Mouse (Mus musculus): Measurements from ENCODE around the gene Lingo2. TPM values are rescaled to one million over a fixed set of nuclear protein-coding genes. Genes with fewer than 3 reads are reported as not detected.

The Lingo2 gene
- polyA plus RNA-seq, 1 experiment from 2014 or later = 1.0 TPM

DNA sequence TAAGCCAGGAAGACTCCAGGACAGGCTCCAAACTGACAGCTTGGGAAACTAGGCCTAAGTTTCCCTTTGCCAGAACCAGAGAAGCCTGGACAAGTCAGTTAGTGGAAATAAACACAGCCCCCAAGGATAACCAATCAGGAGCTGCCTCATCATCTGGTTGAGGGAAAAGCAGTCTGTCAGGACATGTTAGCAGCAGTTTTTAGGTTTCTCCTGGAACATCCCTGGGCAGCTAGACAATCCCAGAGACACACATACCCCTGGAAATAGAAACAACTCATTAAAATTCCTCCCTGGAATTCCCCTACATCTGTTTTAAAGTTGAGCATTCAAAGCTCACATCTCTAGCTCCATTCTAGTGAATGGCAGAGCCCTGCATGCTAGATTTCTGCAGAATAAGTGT, 76.8 kb downstream of the Lingo2 start:
- ATAC-seq (replicated peaks; ENCODE audit: low FRiP score, low TSS enrichment, low read depth) (no peak), DNase-seq (ENCODE audit: low spot score) (no peak)
- H3K4me3 ChIP-seq (ENCODE audit: low read depth, low read length) = no peak overlapping the region
- H3K27me3 ChIP-seq (replicated peaks; ENCODE audit: control insufficient read depth, insufficient read depth, low read length) = no peaks in the 10 kb centered on the region
- no peaks in the 10 kb centered on the region for H3K9me3 ChIP-seq (ENCODE audit: control insufficient read depth, low read length)
- H3K4me1 ChIP-seq (replicated peaks; ENCODE audit: control insufficient read depth, insufficient read depth, low read length) = no peaks in the 10 kb centered on the region
- no peaks in the 10 kb centered on the region for H3K36me3 ChIP-seq (ENCODE audit: control insufficient read depth, insufficient read depth, low read length)
- H3K27ac ChIP-seq (ENCODE audit: low read depth) = no peak overlapping the region
- no peak overlapping the region for H3K4me2 ChIP-seq (ENCODE audit: low read length)
- H3K9ac ChIP-seq (ENCODE audit: low read length) = no peak overlapping the region

DNA sequence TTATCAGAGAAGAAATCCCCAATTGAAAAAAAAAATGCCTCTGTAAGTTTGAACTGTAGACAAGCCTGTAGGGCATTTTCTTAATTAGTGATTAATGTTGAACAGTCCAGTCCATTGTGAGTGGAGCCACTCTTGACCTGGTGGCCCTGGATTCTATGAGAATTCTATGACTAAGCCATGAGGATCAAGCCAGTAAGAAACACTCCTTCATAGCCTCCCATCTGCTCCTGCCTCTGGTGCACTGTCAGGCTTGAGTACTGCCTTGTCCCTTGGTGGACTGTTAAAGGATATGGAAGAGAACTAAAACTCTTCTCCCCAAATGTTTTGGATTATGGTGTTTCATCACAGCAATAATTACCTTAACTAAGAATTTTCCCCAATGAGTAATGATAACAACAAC, 126.6 kb downstream of the Lingo2 start:
- no peak overlapping the region for H3K9ac ChIP-seq (ENCODE audit: low read length)
- H3K4me3 ChIP-seq (ENCODE audit: low read depth, low read length) = no peak overlapping the region
- H3K27ac ChIP-seq (ENCODE audit: low read depth) = no peak overlapping the region
- ATAC-seq (replicated peaks; ENCODE audit: low FRiP score, low TSS enrichment, low read depth) = no peak
- H3K9me3 ChIP-seq (ENCODE audit: control insufficient read depth, low read length) = no peaks in the 10 kb centered on the region
- no peak for DNase-seq (ENCODE audit: low spot score)
- H3K27me3 ChIP-seq (replicated peaks; ENCODE audit: control insufficient read depth, insufficient read depth, low read length) = no peaks in the 10 kb centered on the region
- H3K4me1 ChIP-seq (replicated peaks; ENCODE audit: control insufficient read depth, insufficient read depth, low read length) = no peaks in the 10 kb centered on the region
- no peak overlapping the region for H3K4me2 ChIP-seq (ENCODE audit: low read length)
- no peaks in the 10 kb centered on the region for H3K36me3 ChIP-seq (ENCODE audit: control insufficient read depth, insufficient read depth, low read length)

DNA sequence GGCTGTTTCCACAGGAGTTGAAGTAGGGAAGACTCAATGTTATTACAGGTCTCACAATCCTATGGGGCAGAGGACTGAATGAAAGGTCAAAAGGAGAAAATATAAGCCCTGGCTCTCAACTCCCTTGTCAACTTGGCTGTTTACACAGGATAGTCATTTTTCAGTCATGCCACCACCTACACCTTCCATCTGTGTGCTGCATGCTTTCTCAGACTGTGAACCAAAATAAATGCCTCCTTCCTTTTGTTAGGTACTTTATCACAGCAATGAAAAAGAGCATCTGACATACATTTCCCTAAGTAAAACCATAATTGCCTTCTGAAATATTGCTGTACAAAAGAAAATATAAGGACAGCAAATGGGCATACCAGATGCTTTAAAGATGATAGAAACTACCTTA, 129.6 kb downstream of the Lingo2 start:
- Histone ChIP-seq H3K27ac (ENCODE audit: low read depth) (no peak overlapping the region), H3K4me2 (ENCODE audit: low read length) (no peak overlapping the region), H3K9ac (ENCODE audit: low read length) (no peak overlapping the region), H3K27me3 (replicated peaks; ENCODE audit: control insufficient read depth, insufficient read depth, low read length) (no peaks in the 10 kb centered on the region), H3K4me1 (replicated peaks; ENCODE audit: control insufficient read depth, insufficient read depth, low read length) (no peaks in the 10 kb centered on the region), H3K9me3 (ENCODE audit: control insufficient read depth, low read length) (no peaks in the 10 kb centered on the region), H3K4me3 (ENCODE audit: low read depth, low read length) (no peak overlapping the region), H3K36me3 (ENCODE audit: control insufficient read depth, insufficient read depth, low read length) (no peaks in the 10 kb centered on the region)
- no peak for ATAC-seq (replicated peaks; ENCODE audit: low FRiP score, low TSS enrichment, low read depth)
- no peak for DNase-seq (ENCODE audit: low spot score)

DNA sequence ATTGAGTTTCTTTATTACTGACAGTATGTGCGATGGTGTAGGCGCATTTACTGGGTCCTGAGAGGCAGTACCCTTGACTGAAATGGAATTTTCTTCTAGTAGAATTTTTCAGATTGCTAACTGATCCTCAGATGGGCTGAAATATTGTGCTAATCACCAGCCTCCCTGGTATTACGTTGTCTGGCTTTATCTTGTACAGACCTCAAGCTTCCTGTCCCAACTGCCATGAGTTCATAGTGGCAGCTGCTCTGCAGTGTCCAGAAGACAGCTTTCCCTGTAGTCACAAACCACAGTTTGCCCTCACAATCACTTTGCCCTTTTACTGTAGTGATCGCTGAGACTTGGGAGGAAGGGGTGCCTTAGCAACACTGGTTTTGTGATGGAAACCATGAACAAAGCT, 176.5 kb downstream of the Lingo2 start:
- no peak for ATAC-seq (replicated peaks; ENCODE audit: low FRiP score, low TSS enrichment, low read depth)
- no peak overlapping the region for H3K27ac ChIP-seq (ENCODE audit: low read depth)
- no peak overlapping the region for H3K4me2 ChIP-seq (ENCODE audit: low read length)

DNA sequence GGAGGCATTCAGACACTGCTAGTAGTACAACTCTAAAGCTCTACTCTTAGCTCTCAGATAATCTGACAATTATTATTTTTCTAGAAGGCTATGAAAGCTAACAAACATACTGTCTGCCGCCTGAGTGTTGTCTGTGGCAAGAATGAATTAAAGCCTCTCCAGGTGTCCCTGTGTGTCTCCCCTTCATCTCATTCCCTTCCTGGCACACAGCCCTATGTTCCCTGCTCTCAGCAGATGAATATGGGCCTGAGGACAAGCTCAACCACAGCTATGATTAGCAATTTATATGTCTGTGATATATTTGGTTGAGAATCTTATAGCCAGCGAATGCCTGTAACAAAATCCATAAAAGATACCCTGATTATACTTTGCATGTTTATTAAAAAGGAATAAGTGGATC, 220.9 kb downstream of the Lingo2 start:
- ATAC-seq (replicated peaks; ENCODE audit: low FRiP score, low TSS enrichment, low read depth) = no peak
- Histone ChIP-seq H3K36me3 (ENCODE audit: control insufficient read depth, insufficient read depth, low read length) (no peaks in the 10 kb centered on the region), H3K27me3 (replicated peaks; ENCODE audit: control insufficient read depth, insufficient read depth, low read length) (no peaks in the 10 kb centered on the region)

More for the DNA sequence above, 176.5 kb downstream of the Lingo2 start:
- Histone ChIP-seq H3K27me3 (replicated peaks; ENCODE audit: control insufficient read depth, insufficient read depth, low read length) (no peaks in the 10 kb centered on the region), H3K4me1 (replicated peaks; ENCODE audit: control insufficient read depth, insufficient read depth, low read length) (no peaks in the 10 kb centered on the region), H3K4me3 (ENCODE audit: low read depth, low read length) (no peak overlapping the region), H3K9ac (ENCODE audit: low read length) (no peak overlapping the region), H3K36me3 (ENCODE audit: control insufficient read depth, insufficient read depth, low read length) (no peaks in the 10 kb centered on the region), H3K9me3 (ENCODE audit: control insufficient read depth, low read length) (no peaks in the 10 kb centered on the region)
- DNase-seq (ENCODE audit: low spot score) = no peak
- 87% methylated on average over 4 of the region's 4 CpGs for WGBS

DNA sequence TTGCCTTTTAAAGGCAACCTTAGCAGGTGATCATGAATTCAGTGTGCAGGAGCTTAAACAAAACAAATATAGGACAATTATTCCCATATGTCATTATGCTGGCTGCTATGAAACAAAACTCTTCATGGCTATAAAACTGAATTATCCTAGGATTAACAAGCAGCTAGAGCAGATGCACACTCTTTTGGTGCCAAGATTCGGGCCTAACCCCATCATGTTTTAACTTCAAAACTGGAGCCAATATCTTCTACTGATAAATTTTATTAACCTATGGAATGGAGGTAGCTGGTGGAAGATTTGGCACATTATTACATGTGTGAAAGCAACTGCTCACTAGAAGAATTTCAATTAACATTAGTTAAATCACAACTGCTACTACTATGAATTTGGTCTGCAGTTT, 235.1 kb downstream of the Lingo2 start:
- H3K9ac ChIP-seq (ENCODE audit: low read length) = no peak overlapping the region
- H3K27ac ChIP-seq (ENCODE audit: low read depth) = no peak overlapping the region
- H3K4me2 ChIP-seq (ENCODE audit: low read length) = no peak overlapping the region
- no peak overlapping the region for H3K4me3 ChIP-seq (ENCODE audit: low read depth, low read length)
- no peaks in the 10 kb centered on the region for H3K9me3 ChIP-seq (ENCODE audit: control insufficient read depth, low read length)
- no peaks in the 10 kb centered on the region for H3K36me3 ChIP-seq (ENCODE audit: control insufficient read depth, insufficient read depth, low read length)
- DNase-seq (ENCODE audit: low spot score) (no peak), ATAC-seq (replicated peaks; ENCODE audit: low FRiP score, low TSS enrichment, low read depth) (no peak)
- 67% methylated on average over 1 of the region's 1 CpGs for WGBS
- H3K4me1 ChIP-seq (replicated peaks; ENCODE audit: control insufficient read depth, insufficient read depth, low read length) = no peaks in the 10 kb centered on the region
- H3K27me3 ChIP-seq (replicated peaks; ENCODE audit: control insufficient read depth, insufficient read depth, low read length) = no peaks in the 10 kb centered on the region

More for the DNA sequence above, 220.9 kb downstream of the Lingo2 start:
- Histone ChIP-seq H3K9me3 (ENCODE audit: control insufficient read depth, low read length) (no peaks in the 10 kb centered on the region), H3K4me2 (ENCODE audit: low read length) (no peak overlapping the region), H3K9ac (ENCODE audit: low read length) (no peak overlapping the region), H3K4me3 (ENCODE audit: low read depth, low read length) (no peak overlapping the region), H3K4me1 (replicated peaks; ENCODE audit: control insufficient read depth, insufficient read depth, low read length) (no peaks in the 10 kb centered on the region), H3K27ac (ENCODE audit: low read depth) (no peak overlapping the region)
- 66% methylated on average over 2 of the region's 2 CpGs for WGBS
- DNase-seq (ENCODE audit: low spot score) = no peak

DNA sequence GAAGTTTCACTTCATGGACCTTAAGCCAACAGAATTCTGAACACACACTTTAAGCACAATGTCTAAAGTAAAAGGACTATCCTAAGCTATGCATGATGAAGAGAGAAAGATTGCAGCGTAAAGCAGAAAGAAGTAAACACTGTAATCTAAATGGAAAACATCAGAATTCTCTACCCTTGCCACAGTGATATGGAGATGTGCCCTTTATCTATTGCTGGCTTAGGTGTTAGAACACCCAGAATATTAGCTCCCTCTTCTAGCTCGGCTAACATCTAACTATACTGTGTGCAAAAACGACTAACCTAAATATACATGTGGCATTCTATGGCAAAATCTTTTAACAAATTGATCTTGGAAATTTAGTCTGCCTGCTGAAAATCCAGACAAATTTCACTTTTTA, 252.7 kb downstream of the Lingo2 start:
- Histone ChIP-seq H3K9me3 (ENCODE audit: control insufficient read depth, low read length) (no peaks in the 10 kb centered on the region), H3K27me3 (replicated peaks; ENCODE audit: control insufficient read depth, insufficient read depth, low read length) (no peaks in the 10 kb centered on the region), H3K4me3 (ENCODE audit: low read depth, low read length) (no peak overlapping the region), H3K9ac (ENCODE audit: low read length) (no peak overlapping the region), H3K27ac (ENCODE audit: low read depth) (no peak overlapping the region), H3K4me1 (replicated peaks; ENCODE audit: control insufficient read depth, insufficient read depth, low read length) (no peaks in the 10 kb centered on the region), H3K4me2 (ENCODE audit: low read length) (no peak overlapping the region), H3K36me3 (ENCODE audit: control insufficient read depth, insufficient read depth, low read length) (no peaks in the 10 kb centered on the region)
- DNase-seq (ENCODE audit: low spot score) (no peak), ATAC-seq (replicated peaks; ENCODE audit: low FRiP score, low TSS enrichment, low read depth) (no peak)
- WGBS = 81% methylated on average over 3 of the region's 3 CpGs

DNA sequence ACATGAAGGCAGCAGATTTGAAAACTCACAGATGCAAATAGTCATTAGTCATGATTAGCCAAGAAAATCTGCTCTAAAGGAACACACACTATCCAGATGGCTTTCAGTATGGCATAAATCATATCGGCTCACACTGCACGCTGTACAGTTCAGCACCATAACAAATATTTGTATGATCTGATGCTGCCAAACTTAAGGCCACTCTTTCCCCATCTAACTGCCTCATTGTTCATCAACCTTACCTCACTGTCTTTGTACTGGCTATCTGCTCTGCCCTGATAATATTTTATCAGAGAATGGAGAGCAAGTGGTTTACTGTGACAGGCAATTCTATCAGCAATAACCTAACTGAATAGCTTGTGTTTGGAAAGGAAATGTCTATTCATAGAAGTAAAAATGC, 254.7 kb downstream of the Lingo2 start:
- no peak overlapping the region for H3K4me2 ChIP-seq (ENCODE audit: low read length)
- ATAC-seq (replicated peaks; ENCODE audit: low FRiP score, low TSS enrichment, low read depth) (no peak), DNase-seq (ENCODE audit: low spot score) (no peak)
- H3K4me1 ChIP-seq (replicated peaks; ENCODE audit: control insufficient read depth, insufficient read depth, low read length) = no peaks in the 10 kb centered on the region
- H3K27me3 ChIP-seq (replicated peaks; ENCODE audit: control insufficient read depth, insufficient read depth, low read length) = no peaks in the 10 kb centered on the region
- H3K27ac ChIP-seq (ENCODE audit: low read depth) = no peak overlapping the region
- H3K9me3 ChIP-seq (ENCODE audit: control insufficient read depth, low read length) = no peaks in the 10 kb centered on the region
- 44% methylated on average over 2 of the region's 2 CpGs for WGBS
- H3K9ac ChIP-seq (ENCODE audit: low read length) = no peak overlapping the region
- H3K4me3 ChIP-seq (ENCODE audit: low read depth, low read length) = no peak overlapping the region
- no peaks in the 10 kb centered on the region for H3K36me3 ChIP-seq (ENCODE audit: control insufficient read depth, insufficient read depth, low read length)

DNA sequence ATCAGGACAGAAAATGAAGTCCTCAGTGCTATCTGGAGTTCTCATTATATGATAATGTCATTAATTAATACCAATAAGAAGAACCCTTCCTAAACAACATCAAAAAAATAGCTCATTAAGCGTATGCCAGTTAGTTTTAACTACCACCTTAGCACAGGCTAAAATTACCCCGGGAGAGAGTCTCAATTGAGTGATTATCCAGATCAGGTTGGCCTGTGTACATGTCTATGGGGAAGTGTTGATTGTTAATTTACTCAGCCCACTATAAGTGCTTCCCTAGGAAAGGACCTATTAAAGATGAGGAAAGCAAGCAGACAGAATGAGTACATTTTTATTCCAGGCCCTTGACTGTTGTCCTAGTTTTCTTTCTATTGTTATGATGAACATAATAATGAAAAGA, 291.6 kb downstream of the Lingo2 start:
- DNase-seq (ENCODE audit: low spot score) (no peak), ATAC-seq (replicated peaks; ENCODE audit: low FRiP score, low TSS enrichment, low read depth) (no peak)
- no peaks in the 10 kb centered on the region for H3K27me3 ChIP-seq (replicated peaks; ENCODE audit: control insufficient read depth, insufficient read depth, low read length)
- no peak overlapping the region for H3K4me2 ChIP-seq (ENCODE audit: low read length)
- H3K9ac ChIP-seq (ENCODE audit: low read length) = no peak overlapping the region
- WGBS = 86% methylated on average over 2 of the region's 2 CpGs
- no peak overlapping the region for H3K27ac ChIP-seq (ENCODE audit: low read depth)
- H3K9me3 ChIP-seq (ENCODE audit: control insufficient read depth, low read length) = no peaks in the 10 kb centered on the region
- H3K4me3 ChIP-seq (ENCODE audit: low read depth, low read length) = no peak overlapping the region
- no peaks in the 10 kb centered on the region for H3K36me3 ChIP-seq (ENCODE audit: control insufficient read depth, insufficient read depth, low read length)
- no peaks in the 10 kb centered on the region for H3K4me1 ChIP-seq (replicated peaks; ENCODE audit: control insufficient read depth, insufficient read depth, low read length)
